Mouse (Mus musculus) limb, embryonic 11.5 days (tissue): ENCODE results near the gene Zranb3. TPM values are rescaled to one million over a fixed set of nuclear protein-coding genes. Genes with fewer than 3 reads are reported as not detected.
"Not testable (repeated sequence)": the region's sequence is repeated elsewhere in the genome, so short reads cannot be mapped to it uniquely, and the experiment has no call there.

Experiments
- ATAC-seq: fragments of 200-750 bp; cut with Nextera tagmentation; 2 replicates; pipeline ENCODE4 v1.8.0; 2017; ENCODE audit warnings: low read depth; ENCODE audit not compliant: insufficient number of reproducible peaks, low FRiP score, low TSS enrichment
- DNase-seq: peaks from one replicate; pipeline ENCODE4 v3.0.0-alpha.2; 2015; ENCODE audit warnings: low spot score
- H3K27ac ChIP-seq: fragments of 300-500 bp; sonication (generic); replicated peaks from 2 replicates; pipeline ENCODE4 v1.5.1; 2014; ENCODE audit warnings: low read depth, mild to moderate bottlenecking, low read length
- H3K27me3 ChIP-seq: fragments of 300-500 bp; sonication (generic); 2 replicates; pipeline ENCODE4 v1.6.1; 2014; ENCODE audit warnings: mild to moderate bottlenecking, low read length, mixed read lengths; ENCODE audit not compliant: control insufficient read depth, insufficient read depth
- H3K36me3 ChIP-seq: fragments of 300-500 bp; sonication (generic); 2 replicates; pipeline ENCODE4 v1.6.1; 2014; ENCODE audit warnings: mild to moderate bottlenecking, low read length, moderate library complexity, mixed read lengths; ENCODE audit not compliant: control insufficient read depth, insufficient read depth
- H3K4me1 ChIP-seq: fragments of 300-500 bp; sonication (generic); 2 replicates; pipeline ENCODE4 v1.6.1; 2014; ENCODE audit warnings: low read length, mixed read lengths; ENCODE audit not compliant: control insufficient read depth, insufficient read depth
- H3K4me2 ChIP-seq: fragments of 300-500 bp; sonication (generic); 2 replicates; pipeline ENCODE4 v1.6.1; 2014; ENCODE audit warnings: low read depth, mild to moderate bottlenecking, moderate library complexity; ENCODE audit not compliant: severe bottlenecking
- H3K4me3 ChIP-seq: fragments of 300-500 bp; sonication (generic); 2 replicates; pipeline ENCODE4 v1.5.1; 2014; ENCODE audit warnings: low read depth, low read length
- H3K9ac ChIP-seq: fragments of 300-500 bp; sonication (generic); 2 replicates; pipeline ENCODE4 v1.6.1; 2014; ENCODE audit warnings: mild to moderate bottlenecking, low read length
- H3K9me3 ChIP-seq: fragments of 300-500 bp; sonication (generic); 2 replicates; pipeline ENCODE4 v1.6.1; 2016; ENCODE audit warnings: low read length; ENCODE audit not compliant: control insufficient read depth
- WGBS: fragments of 180-500 bp; shearing (Covaris S2); extraction: QIAGEN DNeasy Blood & Tissue Kit; methylation state at CpG from one replicate; pipeline ENCODE4 v1.1.7; 2014; 5-methylcytosine and 5-hydroxymethylcytosine counted together
- polyA plus RNA-seq: library from polyadenylated mRNA; unstranded; fragments of >200 nt; fragmentation: Nextera tagmentation; extraction: Ambion mirVana; gene quantifications from 2 replicates; pipeline ENCODE4 v1.2.1, GENCODE M21; 2014

Gene Zranb3
- polyA plus RNA-seq, 1 experiment from 2014 or later = 15.8 TPM

GRCm38 (mm10) chr1:128013698-128014386 lies 89.0 kb downstream of the Zranb3 start:
- no peak overlapping the region for H3K4me2 ChIP-seq

GRCm38 (mm10) chr1:128009751-128010150 lies 93.1 kb downstream of the Zranb3 start:
- ATAC-seq = no peak
- H3K4me2 ChIP-seq = no peak overlapping the region
- H3K9ac ChIP-seq = no peak overlapping the region
- no peaks in the 10 kb centered on the region for H3K4me1 ChIP-seq
- 96% methylated on average over 2 of the region's 2 CpGs for WGBS
- no peak for DNase-seq
- no peak overlapping the region for H3K4me3 ChIP-seq
- H3K36me3 ChIP-seq = no peaks in the 10 kb centered on the region; the same call in 1 of the 2 replicates
- no peaks in the 10 kb centered on the region for H3K9me3 ChIP-seq
- no peaks in the 10 kb centered on the region for H3K27me3 ChIP-seq
- H3K27ac ChIP-seq = no peak overlapping the region

More at GRCm38 (mm10) chr1:128013698-128014386, 89.0 kb downstream of the Zranb3 start:
- no peak for DNase-seq
- Histone ChIP-seq H3K9ac (no peak overlapping the region), H3K27ac (no peak overlapping the region), H3K27me3 (no peaks in the 10 kb centered on the region), H3K36me3 (no peaks in the 10 kb centered on the region; the same call in 1 of the 2 replicates), H3K4me3 (no peak overlapping the region), H3K4me1 (no peaks in the 10 kb centered on the region), H3K9me3 (no peaks in the 10 kb centered on the region)
- WGBS = 88% methylated on average over 4 of the region's 4 CpGs
- ATAC-seq = no peak

DNA sequence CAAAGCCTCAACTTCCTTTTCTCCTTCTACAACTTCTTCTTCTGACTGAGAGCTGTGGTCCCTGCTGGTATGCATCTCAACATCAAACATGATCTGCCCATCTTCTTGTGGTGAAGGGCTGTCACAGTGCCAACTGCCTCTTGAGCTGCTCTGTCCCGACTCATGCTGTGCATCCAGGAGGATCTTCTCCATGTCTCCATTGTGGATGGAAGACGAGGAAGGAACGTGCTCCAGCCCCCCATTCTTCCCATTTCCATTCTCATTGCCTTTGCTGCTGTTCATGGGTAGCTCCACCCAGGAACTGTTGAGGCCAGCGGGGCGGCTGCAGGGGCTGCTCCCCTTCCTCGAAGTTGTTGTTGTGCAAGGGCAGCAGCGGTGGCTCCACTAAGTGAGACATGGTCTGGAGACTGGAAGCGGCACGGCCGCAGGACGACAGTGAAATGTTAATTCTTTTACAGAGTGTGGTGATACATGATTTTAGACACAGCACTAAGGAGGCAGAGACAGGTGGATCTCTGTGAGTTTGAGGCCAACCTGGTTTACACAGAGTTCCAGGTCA lies 96.7 kb downstream of the Zranb3 start:
- WGBS = 95% methylated on average over 11 of the region's 11 CpGs
- not testable (repeated sequence) for H3K4me2 ChIP-seq, H3K4me1 ChIP-seq, H3K9ac ChIP-seq, H3K4me3 ChIP-seq, ATAC-seq, H3K27ac ChIP-seq, H3K27me3 ChIP-seq, DNase-seq, H3K36me3 ChIP-seq, H3K9me3 ChIP-seq

- Histone ChIP-seq H3K4me2 (no peak overlapping the region), H3K9ac (no peak overlapping the region), H3K4me3 (no peak overlapping the region), H3K4me1 (no peaks in the 10 kb centered on the region), H3K27me3 (no peaks in the 10 kb centered on the region), H3K27ac (no peak overlapping the region), H3K36me3 (no peaks in the 10 kb centered on the region), H3K9me3 (no peaks in the 10 kb centered on the region)
- 85% methylated on average over 2 of the region's 2 CpGs for WGBS
- DNase-seq = no peak
- no peak for ATAC-seq
These were observed 98.5 kb downstream of the Zranb3 start for GRCm38 (mm10) chr1:128004371-128004720.

DNA sequence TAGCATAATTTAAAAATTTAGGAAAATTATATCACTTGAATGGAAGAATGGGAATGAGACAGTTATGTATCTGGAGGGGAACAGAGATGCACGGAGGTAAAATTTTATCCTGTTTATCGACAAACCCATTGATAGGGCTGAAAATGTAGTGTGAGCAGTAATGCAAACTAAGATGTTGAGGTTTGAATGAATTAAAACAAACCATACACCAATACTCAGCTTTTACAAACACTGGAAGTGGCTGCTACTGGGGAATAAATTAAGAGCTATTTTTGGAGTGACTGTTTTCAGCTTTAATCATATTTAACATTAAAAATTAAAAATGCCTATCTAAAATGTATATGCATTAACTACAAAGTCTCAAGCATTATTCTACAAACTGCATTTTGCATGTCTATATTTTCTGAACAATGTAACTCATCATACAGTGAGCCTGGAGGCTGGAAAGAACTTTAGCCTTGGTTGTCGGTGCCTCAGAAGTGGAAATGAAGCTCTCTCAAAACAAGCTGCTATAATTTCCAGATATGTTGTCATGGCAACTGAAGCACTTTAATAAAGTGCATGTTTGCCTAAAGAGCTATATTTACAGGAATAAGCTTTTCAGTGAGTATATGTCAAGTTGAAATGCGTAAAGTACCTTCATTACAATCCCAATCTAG lies 99.0 kb downstream of the Zranb3 start:
- Histone ChIP-seq H3K27me3 (no peaks in the 10 kb centered on the region), H3K27ac (no peak overlapping the region), H3K36me3 (no peaks in the 10 kb centered on the region), H3K9ac (no peak overlapping the region), H3K4me3 (no peak overlapping the region), H3K4me2 (no peak overlapping the region), H3K4me1 (no peaks in the 10 kb centered on the region), H3K9me3 (no peaks in the 10 kb centered on the region)
- 94% methylated on average over 4 of the region's 4 CpGs for WGBS
- no peak for ATAC-seq
- no peak for DNase-seq

GRCm38 (mm10) chr1:128002159-128002558 lies 100.7 kb downstream of the Zranb3 start:
- H3K27me3 ChIP-seq = no peaks in the 10 kb centered on the region
- H3K27ac ChIP-seq = no peak overlapping the region
- no peak overlapping the region for H3K4me3 ChIP-seq
- no peaks in the 10 kb centered on the region for H3K4me1 ChIP-seq
- no peak for DNase-seq
- no peak overlapping the region for H3K9ac ChIP-seq
- no peak for ATAC-seq
- H3K4me2 ChIP-seq = no peak overlapping the region
- WGBS = 94% methylated on average over 2 of the region's 2 CpGs
- H3K9me3 ChIP-seq = no peaks in the 10 kb centered on the region
- no peaks in the 10 kb centered on the region for H3K36me3 ChIP-seq

DNA sequence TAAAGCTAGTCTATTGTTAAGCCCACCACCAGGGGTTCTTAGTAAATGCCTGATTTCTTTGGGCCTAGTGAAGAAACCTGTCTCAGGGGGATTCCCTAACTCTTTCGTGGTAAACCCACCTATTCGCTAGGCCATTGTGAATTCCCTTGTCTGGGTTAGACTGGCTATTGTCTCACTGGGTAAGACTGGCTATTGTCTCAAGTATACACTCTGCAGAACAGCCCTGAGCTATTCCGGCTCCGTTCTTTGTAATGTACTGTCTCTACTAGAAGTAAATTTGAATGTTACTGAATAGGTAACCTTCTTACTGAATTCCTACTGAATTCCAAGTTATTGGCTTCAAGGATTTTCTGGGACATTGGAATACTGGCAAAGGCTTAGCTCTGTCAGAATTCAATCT lies 101.9 kb downstream of the Zranb3 start:
- 95% methylated on average over 4 of the region's 4 CpGs for WGBS
- not testable (repeated sequence) for H3K27me3 ChIP-seq, H3K4me2 ChIP-seq, ATAC-seq, DNase-seq, H3K9me3 ChIP-seq, H3K27ac ChIP-seq, H3K4me3 ChIP-seq, H3K9ac ChIP-seq, H3K36me3 ChIP-seq, H3K4me1 ChIP-seq

DNA sequence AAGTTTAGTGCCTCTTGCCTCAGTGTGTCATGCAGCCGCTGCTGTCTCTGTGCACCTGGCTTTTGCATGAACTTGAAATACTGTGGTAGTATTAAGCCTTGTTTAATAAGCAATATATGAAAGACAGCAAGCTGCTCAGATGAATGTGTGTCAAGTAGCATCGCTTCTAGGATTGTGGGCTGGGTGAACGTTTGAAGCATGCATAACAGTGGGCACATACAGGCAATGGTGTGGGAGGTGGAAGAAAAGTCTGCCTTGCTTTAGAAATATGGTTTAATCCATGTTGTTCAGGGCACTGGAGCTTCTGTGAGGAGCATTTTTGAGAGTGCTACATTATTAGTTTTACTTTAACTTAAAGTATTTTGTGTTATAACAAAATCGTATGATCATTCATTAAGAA lies 109.0 kb downstream of the Zranb3 start:
- Histone ChIP-seq H3K27ac (no peak overlapping the region), H3K4me2 (no peak overlapping the region), H3K4me1 (no peaks in the 10 kb centered on the region), H3K27me3 (no peaks in the 10 kb centered on the region), H3K36me3 (0 out of 2 replicates have a peak, but pooled peaks cover 4% of the 10 kb centered on the region), H3K9me3 (no peaks in the 10 kb centered on the region), H3K4me3 (no peak overlapping the region), H3K9ac (no peak overlapping the region)
- WGBS = 89% methylated on average over 4 of the region's 4 CpGs
- no peak for ATAC-seq
- no peak for DNase-seq
